Mouse (Mus musculus): ENCODE measurements around the gene Gm11034. TPM values are rescaled to one million over a fixed set of nuclear protein-coding genes. Genes with fewer than 3 reads are reported as not detected.

The Gm11034 gene
- not detected for polyA plus RNA-seq (2015; fragmentation: Illumina TruSeq; extraction: RNeasy Lipid Tissue Mini Kit (QIAGEN cat#74804); ENCODE audit: insufficient read depth, low replicate concordance)

GRCm38 (mm10) chr8:72213536-72213935, at the start of gene Gm11034:
Gene Gm11034 (minus strand): TSS chr8:72213636.

GRCm38 (mm10) chr8:72239499-72240402, 26.3 kb upstream of the Gm11034 start, which contains the start of gene Ap1m1:
Gene Ap1m1 (plus strand): TSS chr8:72240018.

DNA sequence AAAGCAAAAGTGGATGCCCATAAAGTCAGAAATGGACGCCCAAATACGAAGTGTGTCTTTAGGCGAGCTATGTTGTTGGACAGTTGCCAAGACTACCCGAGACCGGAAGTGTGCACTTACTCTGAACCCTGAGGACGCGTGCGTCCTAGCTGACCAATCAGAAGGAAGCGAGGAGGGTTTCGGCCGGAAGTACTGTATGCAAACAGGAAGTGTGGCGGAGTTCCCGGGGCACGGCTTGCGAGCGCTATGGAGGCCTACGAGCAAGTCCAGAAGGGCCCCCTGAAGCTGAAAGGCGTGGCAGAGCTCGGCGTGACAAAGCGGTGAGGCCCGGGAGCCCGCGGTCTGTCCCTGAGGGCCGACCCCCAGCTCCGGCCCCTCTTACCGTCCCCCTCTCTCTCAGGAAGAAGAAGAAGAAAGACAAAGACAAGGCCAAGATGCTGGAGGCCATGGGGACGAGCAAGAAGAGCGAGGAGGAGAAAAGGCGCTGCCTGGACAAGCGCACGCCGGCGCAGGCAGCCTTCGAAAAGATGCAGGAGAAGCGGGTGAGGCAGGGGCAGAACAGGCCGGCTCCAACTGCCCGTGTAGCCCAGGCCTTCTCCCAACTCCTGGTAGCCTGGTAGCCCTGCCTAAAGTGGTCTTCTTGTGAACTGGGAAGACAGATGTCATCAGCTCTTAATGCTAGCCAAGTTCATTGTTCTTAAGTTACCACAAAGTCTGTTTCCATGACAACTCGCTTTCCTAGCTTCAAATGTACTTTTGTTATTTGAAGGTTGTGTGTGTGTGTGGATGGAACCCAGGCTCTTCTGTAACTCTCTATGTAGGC, 6.3 kb upstream of the Gm11034 start, which contains the start of gene Fam32a:
Gene Fam32a, plus strand, starts transcription at position 190 of the 823 bp plus-strand sequence.

DNA sequence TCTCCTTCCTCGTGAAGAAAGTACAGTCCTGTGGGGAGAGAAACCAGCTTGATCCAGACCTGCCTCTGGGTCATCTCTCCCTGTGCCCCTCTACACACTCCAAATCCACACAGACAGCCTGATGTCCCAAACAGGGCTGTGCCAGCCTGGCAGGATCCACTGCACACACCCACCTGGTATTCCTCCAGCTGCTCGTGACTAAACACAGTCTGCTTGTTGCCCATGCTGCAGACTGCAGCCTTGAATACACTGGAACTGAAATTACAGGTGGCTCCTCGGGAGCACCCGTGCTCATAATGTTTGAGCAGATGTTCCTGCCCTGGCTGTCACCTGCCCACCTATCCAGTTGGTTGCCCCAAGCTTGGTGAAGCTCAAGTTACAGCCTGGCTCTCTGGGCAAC, 685 bp downstream of the Gm11034 start, which contains the start of gene Cib3:
Gene Cib3, minus strand, starts transcription at position 87 of the 400 bp plus-strand sequence.

GRCm38 (mm10) chr8:72189417-72190214, 23.8 kb downstream of the Gm11034 start, which contains the start of gene Hsh2d:
Gene Hsh2d (plus strand): TSS chr8:72189638.

Other genes starting within 250 kb of the Gm11034 start
- gene Cyp4f18, start 204.0 kb downstream of the Gm11034 start, polyA plus RNA-seq (2015; fragmentation: Illumina TruSeq; extraction: RNeasy Lipid Tissue Mini Kit (QIAGEN cat#74804); ENCODE audit: insufficient read depth, low replicate concordance), result 35.6 TPM
- gene Olfr372, start 172.4 kb downstream of the Gm11034 start, polyA plus RNA-seq (2015; fragmentation: Illumina TruSeq; extraction: RNeasy Lipid Tissue Mini Kit (QIAGEN cat#74804); ENCODE audit: insufficient read depth, low replicate concordance), result 0.08 TPM
- not detected for gene Olfr373, start 130.5 kb downstream of the Gm11034 start, polyA plus RNA-seq (2015; fragmentation: Illumina TruSeq; extraction: RNeasy Lipid Tissue Mini Kit (QIAGEN cat#74804); ENCODE audit: insufficient read depth, low replicate concordance)
- gene Olfr374, start 106.6 kb downstream of the Gm11034 start, polyA plus RNA-seq (2015; fragmentation: Illumina TruSeq; extraction: RNeasy Lipid Tissue Mini Kit (QIAGEN cat#74804); ENCODE audit: insufficient read depth, low replicate concordance), result 0.10 TPM
- 486 TPM for gene Tpm4, start 78.7 kb downstream of the Gm11034 start, polyA plus RNA-seq (2015; fragmentation: Illumina TruSeq; extraction: RNeasy Lipid Tissue Mini Kit (QIAGEN cat#74804); ENCODE audit: insufficient read depth, low replicate concordance)
- gene Rab8a, start 52.4 kb downstream of the Gm11034 start, polyA plus RNA-seq (2015; fragmentation: Illumina TruSeq; extraction: RNeasy Lipid Tissue Mini Kit (QIAGEN cat#74804); ENCODE audit: insufficient read depth, low replicate concordance), result 177 TPM
- 26.3 TPM for gene Hsh2d, start 24.0 kb downstream of the Gm11034 start, polyA plus RNA-seq (2015; fragmentation: Illumina TruSeq; extraction: RNeasy Lipid Tissue Mini Kit (QIAGEN cat#74804); ENCODE audit: insufficient read depth, low replicate concordance)
- gene Cib3, start 799 bp downstream of the Gm11034 start, polyA plus RNA-seq (2015; fragmentation: Illumina TruSeq; extraction: RNeasy Lipid Tissue Mini Kit (QIAGEN cat#74804); ENCODE audit: insufficient read depth, low replicate concordance), result 0.79 TPM
- 74.4 TPM for gene Fam32a, start 6.1 kb upstream of the Gm11034 start, polyA plus RNA-seq (2015; fragmentation: Illumina TruSeq; extraction: RNeasy Lipid Tissue Mini Kit (QIAGEN cat#74804); ENCODE audit: insufficient read depth, low replicate concordance)
- 94.1 TPM for gene Ap1m1, start 26.4 kb upstream of the Gm11034 start, polyA plus RNA-seq (2015; fragmentation: Illumina TruSeq; extraction: RNeasy Lipid Tissue Mini Kit (QIAGEN cat#74804); ENCODE audit: insufficient read depth, low replicate concordance)
- gene Gm10282, start 91.6 kb upstream of the Gm11034 start, polyA plus RNA-seq (2015; fragmentation: Illumina TruSeq; extraction: RNeasy Lipid Tissue Mini Kit (QIAGEN cat#74804); ENCODE audit: insufficient read depth, low replicate concordance), result 4.5 TPM
- 88.1 TPM for gene Klf2, start 105.4 kb upstream of the Gm11034 start, polyA plus RNA-seq (2015; fragmentation: Illumina TruSeq; extraction: RNeasy Lipid Tissue Mini Kit (QIAGEN cat#74804); ENCODE audit: insufficient read depth, low replicate concordance)
- gene Eps15l1, start 207.8 kb upstream of the Gm11034 start, polyA plus RNA-seq (2015; fragmentation: Illumina TruSeq; extraction: RNeasy Lipid Tissue Mini Kit (QIAGEN cat#74804); ENCODE audit: insufficient read depth, low replicate concordance), result 83.9 TPM
- 0.47 TPM for gene Calr3, start 230.2 kb upstream of the Gm11034 start, polyA plus RNA-seq (2015; fragmentation: Illumina TruSeq; extraction: RNeasy Lipid Tissue Mini Kit (QIAGEN cat#74804); ENCODE audit: insufficient read depth, low replicate concordance)
- gene 1700030K09Rik, start 230.2 kb upstream of the Gm11034 start, polyA plus RNA-seq (2015; fragmentation: Illumina TruSeq; extraction: RNeasy Lipid Tissue Mini Kit (QIAGEN cat#74804); ENCODE audit: insufficient read depth, low replicate concordance), result 14.4 TPM

Data from spleen, adult 10 weeks (tissue).